Mouse (Mus musculus) heart, embryonic 10.5 days (tissue): ENCODE results near the gene Alpl. TPM values are rescaled to one million over a fixed set of nuclear protein-coding genes. Genes with fewer than 3 reads are reported as not detected.

ENCODE experiments used
- DNase-seq: peaks from one replicate; pipeline ENCODE4 v3.0.0-alpha.2; 2017; ENCODE audit warnings: low spot score
- H3K27ac ChIP-seq: fragments of 300-500 bp; sonication (generic); 2 replicates; pipeline ENCODE4 v1.5.1; 2016; ENCODE audit warnings: mild to moderate bottlenecking
- H3K27me3 ChIP-seq: fragments of 300-500 bp; sonication (generic); 2 replicates; pipeline ENCODE4 v1.6.1; 2016; ENCODE audit warnings: mild to moderate bottlenecking; ENCODE audit not compliant: poor library complexity, insufficient read depth, severe bottlenecking
- H3K36me3 ChIP-seq: fragments of 300-500 bp; sonication (generic); 2 replicates; pipeline ENCODE4 v1.6.1; 2016; ENCODE audit warnings: mild to moderate bottlenecking, moderate library complexity
- H3K4me1 ChIP-seq: fragments of 300-500 bp; sonication (generic); 2 replicates; pipeline ENCODE4 v1.6.1; 2016; ENCODE audit warnings: mild to moderate bottlenecking
- H3K4me3 ChIP-seq: fragments of 300-500 bp; sonication (generic); 2 replicates; pipeline ENCODE4 v1.5.1; 2016; ENCODE audit warnings: mild to moderate bottlenecking, moderate library complexity
- H3K9me3 ChIP-seq: fragments of 300-500 bp; sonication (generic); 2 replicates; pipeline ENCODE4 v1.6.1; 2016; ENCODE audit warnings: mild to moderate bottlenecking, moderate library complexity
- WGBS: fragments of 180-500 bp; shearing (Covaris S2); methylation state at CpG from one replicate; pipeline ENCODE4 v1.1.7; 2016; 5-methylcytosine and 5-hydroxymethylcytosine counted together
- polyA plus RNA-seq: library from polyadenylated mRNA; unstranded; fragments of >200 nt; fragmentation: Nextera tagmentation; extraction: Ambion mirVana; gene quantifications from 2 replicates; pipeline ENCODE4 v1.2.1, GENCODE M21; 2016

The Alpl gene
- polyA plus RNA-seq, 1 experiment from 2014 or later = 4.5 TPM

DNA sequence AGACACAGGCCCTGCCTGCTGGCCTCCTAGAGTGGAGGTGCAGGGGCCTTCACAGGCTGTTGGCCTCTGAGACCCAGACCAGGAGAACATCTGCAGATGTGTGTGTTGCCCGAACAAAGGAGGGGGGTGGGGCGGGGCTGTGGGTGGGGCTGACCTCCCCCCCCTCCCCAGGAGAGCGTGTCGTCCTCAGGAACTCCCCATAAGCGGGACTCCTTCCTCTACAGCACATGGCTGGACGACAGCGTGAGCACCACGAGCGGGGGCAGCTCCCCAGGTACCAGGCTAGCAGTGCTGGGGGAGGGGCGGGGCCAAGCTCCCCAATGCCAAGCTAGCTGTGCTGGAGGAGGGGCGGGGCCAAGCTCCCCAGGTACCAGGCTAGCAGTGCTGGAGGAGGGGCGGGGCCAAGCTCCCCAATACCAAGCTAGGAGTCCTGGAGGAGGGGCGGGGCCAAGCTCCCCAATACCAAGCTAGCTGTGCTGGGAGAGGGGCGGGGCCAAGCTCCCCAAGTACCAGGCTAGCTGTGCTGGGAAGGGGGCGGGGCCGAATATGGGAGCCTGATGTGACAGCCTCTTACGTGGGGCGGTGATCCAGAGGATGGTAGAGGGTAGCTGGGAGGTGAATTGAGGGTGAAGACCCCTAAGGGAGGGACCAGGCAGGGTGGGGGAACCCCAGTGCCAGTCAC is 68.5 kb downstream of the Alpl start:
- H3K27me3 ChIP-seq = peaks cover 94% of the 10 kb centered on the region
- no peak overlapping the region for H3K27ac ChIP-seq

DNA sequence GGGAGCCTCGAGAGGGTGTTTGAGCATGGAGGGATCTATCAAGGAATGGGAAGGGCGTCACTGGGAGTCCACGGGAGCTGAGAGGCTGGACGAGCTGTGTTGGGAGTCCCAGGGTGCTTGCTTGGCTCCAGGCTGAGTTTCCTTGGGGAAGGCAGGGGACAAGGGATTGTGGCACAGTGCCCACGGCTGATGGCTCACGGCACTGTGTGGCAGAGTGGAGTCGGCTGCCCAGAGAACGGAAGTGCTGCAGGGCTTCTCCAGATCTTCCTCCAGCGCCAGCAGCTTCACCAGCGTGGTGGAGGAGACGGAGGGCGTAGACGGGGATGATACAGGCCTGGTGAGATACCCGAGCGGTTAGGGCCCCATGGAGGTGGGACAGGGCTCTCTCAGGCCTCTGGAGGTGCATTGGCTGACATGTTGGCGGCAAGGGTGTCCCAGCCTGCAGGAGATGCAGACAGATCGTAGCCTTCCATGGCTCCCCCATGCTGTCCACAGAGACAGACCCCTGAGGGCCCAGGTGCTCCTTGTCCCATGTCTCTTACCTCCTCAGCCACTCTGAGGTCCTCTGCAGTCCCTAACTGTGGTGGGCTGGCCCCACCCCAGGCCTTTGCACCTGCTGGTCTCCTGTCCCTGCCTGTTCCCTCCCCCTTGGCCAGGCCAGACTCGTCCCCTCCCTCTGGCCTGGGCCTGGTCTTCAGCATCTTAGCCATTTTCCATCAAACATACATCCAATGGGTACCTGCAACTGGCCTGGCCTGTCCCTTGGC is 69.3 kb downstream of the Alpl start:
- Histone ChIP-seq H3K9me3 (no peaks in the 10 kb centered on the region), H3K27ac (no peak overlapping the region), H3K27me3 (peaks cover 94% of the 10 kb centered on the region), H3K36me3 (no peaks in the 10 kb centered on the region), H3K4me3 (no peak overlapping the region), H3K4me1 (peaks cover 50% of the 10 kb centered on the region)
- WGBS = 79% methylated on average over 18 of the region's 18 CpGs
- DNase-seq = no peak

More for the DNA sequence above, 68.5 kb downstream of the Alpl start:
- H3K9me3 ChIP-seq = no peaks in the 10 kb centered on the region
- DNase-seq = no peak
- WGBS = 6% methylated on average over 18 of the region's 18 CpGs
- H3K4me3 ChIP-seq = peak overlapping the region; percentile 20; the same call in 1 of the 2 replicates
- H3K36me3 ChIP-seq = no peaks in the 10 kb centered on the region
- peaks cover 49% of the 10 kb centered on the region for H3K4me1 ChIP-seq

DNA sequence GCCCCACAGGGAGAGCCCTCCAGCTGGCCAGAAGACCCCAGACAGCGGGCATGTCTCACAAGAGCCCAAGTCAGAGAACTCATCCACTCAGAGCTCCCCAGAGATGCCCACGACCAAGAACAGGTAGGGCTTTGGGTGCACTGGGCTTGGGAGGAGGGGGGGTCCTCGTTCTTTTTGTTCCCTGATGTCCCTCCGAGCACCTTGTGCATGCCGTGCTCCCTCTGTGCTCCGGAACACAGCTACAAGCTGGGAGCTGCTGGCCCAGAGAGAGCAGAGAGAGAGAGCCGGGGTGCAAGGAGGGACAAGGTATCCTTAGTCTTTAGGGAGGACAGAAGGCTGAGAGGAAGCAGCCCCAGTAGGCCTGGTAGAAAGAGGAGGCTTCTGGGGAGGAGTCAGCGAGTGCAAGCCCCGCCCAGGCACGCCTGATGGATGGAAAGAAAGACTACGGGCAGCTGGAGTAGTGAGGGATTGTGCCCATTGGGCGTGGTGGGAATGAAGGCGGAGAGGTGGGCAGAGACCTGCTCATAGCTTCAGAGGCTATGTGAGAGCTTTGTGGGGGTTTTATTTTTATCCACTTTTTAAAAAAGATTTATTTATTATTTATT is 70.5 kb downstream of the Alpl start:
- no peak for DNase-seq
- WGBS = 74% methylated on average over 13 of the region's 13 CpGs
- Histone ChIP-seq H3K27me3 (peaks cover 95% of the 10 kb centered on the region), H3K4me1 (peaks cover 50% of the 10 kb centered on the region), H3K4me3 (no peak overlapping the region), H3K36me3 (no peaks in the 10 kb centered on the region), H3K9me3 (no peaks in the 10 kb centered on the region), H3K27ac (no peak overlapping the region)

DNA sequence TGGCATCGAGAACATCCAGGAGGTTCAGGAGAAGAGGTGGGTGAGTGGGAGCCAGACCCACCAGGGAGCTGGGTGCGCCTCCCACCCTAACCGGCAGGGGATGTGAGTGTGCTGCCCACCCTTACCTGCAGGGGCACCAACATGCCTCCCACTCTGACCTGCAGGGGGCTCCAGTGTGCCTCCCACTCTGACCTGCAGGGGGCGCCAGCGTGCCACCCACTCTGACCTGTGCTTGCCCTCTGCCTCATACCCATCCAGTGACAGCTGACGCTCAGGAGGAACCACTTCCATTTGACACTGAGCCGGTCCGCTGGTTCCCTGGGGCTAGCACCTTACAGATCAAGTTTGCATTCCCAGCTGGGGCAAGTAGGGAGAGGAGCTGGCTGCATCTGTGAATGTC is 71.4 kb downstream of the Alpl start:
- Histone ChIP-seq H3K4me1 (peaks cover 53% of the 10 kb centered on the region), H3K4me3 (peak overlapping the region; percentile 45), H3K27ac (peak overlapping the region; percentile 53), H3K36me3 (no peaks in the 10 kb centered on the region), H3K27me3 (peaks cover 100% of the 10 kb centered on the region), H3K9me3 (no peaks in the 10 kb centered on the region)
- 46% methylated on average over 8 of the region's 8 CpGs for WGBS
- no peak for DNase-seq

- peaks cover 100% of the 10 kb centered on the region for H3K27me3 ChIP-seq
Measured at GRCm38 (mm10) chr4:137724212-137724611, 72.0 kb downstream of the Alpl start.

GRCm38 (mm10) chr4:137723527-137723926 is 72.7 kb downstream of the Alpl start:
- H3K27ac ChIP-seq = peak overlapping the region; percentile 53
- peak overlapping the region; percentile 45 for H3K4me3 ChIP-seq
- no peaks in the 10 kb centered on the region for H3K9me3 ChIP-seq
- no peaks in the 10 kb centered on the region for H3K36me3 ChIP-seq
- no peak for DNase-seq
- 26% methylated on average over 25 of the region's 25 CpGs for WGBS
- H3K27me3 ChIP-seq = peaks cover 100% of the 10 kb centered on the region
- peaks cover 57% of the 10 kb centered on the region for H3K4me1 ChIP-seq

More at GRCm38 (mm10) chr4:137724212-137724611, 72.0 kb downstream of the Alpl start:
- Histone ChIP-seq H3K4me3 (peak overlapping the region; percentile 45), H3K4me1 (peaks cover 57% of the 10 kb centered on the region), H3K9me3 (no peaks in the 10 kb centered on the region), H3K36me3 (no peaks in the 10 kb centered on the region), H3K27ac (peak overlapping the region; percentile 53)
- no peak for DNase-seq
- 43% methylated on average over 11 of the region's 11 CpGs for WGBS

DNA sequence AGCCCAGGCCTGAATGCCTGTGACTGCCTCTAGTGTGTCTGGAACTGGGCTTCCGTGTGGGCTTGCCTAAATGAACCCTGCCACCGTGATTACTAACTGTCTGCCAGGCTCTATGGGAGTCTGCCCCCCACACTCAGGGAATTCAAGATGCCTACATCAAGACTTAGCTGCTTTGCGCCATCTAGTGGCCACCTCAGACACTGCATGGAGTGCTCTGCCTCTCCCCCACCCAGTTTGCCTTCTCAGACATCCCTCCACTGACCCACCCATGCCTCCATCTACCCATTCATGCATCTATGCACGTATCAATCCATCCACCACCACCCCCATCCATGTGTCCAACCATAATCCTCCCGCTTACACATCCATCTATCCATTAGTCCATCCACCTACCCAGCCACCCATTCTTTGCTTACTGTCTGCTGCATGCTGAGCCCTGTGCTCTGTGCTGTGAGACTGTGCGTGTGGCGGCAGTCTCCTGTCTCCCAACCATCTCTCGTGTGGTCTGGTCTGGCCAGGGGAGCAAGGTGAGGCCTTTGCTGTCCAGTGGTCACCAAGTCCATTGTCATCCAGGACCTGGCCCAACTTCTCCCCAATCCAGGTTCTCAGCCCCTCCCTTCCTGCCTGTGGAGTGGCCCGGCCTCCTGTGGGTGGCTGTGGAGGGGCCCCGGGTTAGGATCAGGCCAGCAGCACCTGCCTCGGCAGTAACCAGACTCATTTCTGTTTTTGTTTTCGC is 73.3 kb downstream of the Alpl start:
- Histone ChIP-seq H3K9me3 (no peaks in the 10 kb centered on the region), H3K4me3 (peak overlapping the region; percentile 45; the same call in 1 of the 2 replicates), H3K27me3 (peaks cover 100% of the 10 kb centered on the region), H3K27ac (no peak overlapping the region), H3K4me1 (peaks cover 56% of the 10 kb centered on the region), H3K36me3 (no peaks in the 10 kb centered on the region)
- WGBS = 27% methylated on average over 12 of the region's 12 CpGs
- no peak for DNase-seq

- H3K27me3 ChIP-seq = peaks cover 100% of the 10 kb centered on the region
- DNase-seq = no peak
- no peaks in the 10 kb centered on the region for H3K36me3 ChIP-seq
- H3K4me3 ChIP-seq = no peak overlapping the region
- H3K9me3 ChIP-seq = no peaks in the 10 kb centered on the region
- H3K27ac ChIP-seq = no peak overlapping the region
- peaks cover 56% of the 10 kb centered on the region for H3K4me1 ChIP-seq
- 78% methylated on average over 3 of the region's 3 CpGs for WGBS
Measured at GRCm38 (mm10) chr4:137722230-137722629, 74.0 kb downstream of the Alpl start.

- Histone ChIP-seq H3K27ac (no peak overlapping the region), H3K36me3 (no peaks in the 10 kb centered on the region), H3K4me1 (peaks cover 59% of the 10 kb centered on the region), H3K9me3 (no peaks in the 10 kb centered on the region), H3K27me3 (peaks cover 100% of the 10 kb centered on the region), H3K4me3 (no peak overlapping the region)
- 85% methylated on average over 15 of the region's 15 CpGs for WGBS
- no peak for DNase-seq
Measured at GRCm38 (mm10) chr4:137721563-137721962, 74.6 kb downstream of the Alpl start.

- H3K4me1 ChIP-seq = peaks cover 60% of the 10 kb centered on the region
- WGBS = 25% methylated on average over 15 of the region's 15 CpGs
- no peak for DNase-seq
- no peaks in the 10 kb centered on the region for H3K9me3 ChIP-seq
- H3K27ac ChIP-seq = peak overlapping the region; percentile 69
- peaks cover 95% of the 10 kb centered on the region for H3K27me3 ChIP-seq
- no peaks in the 10 kb centered on the region for H3K36me3 ChIP-seq
- peak overlapping the region; percentile 29; the same call in 1 of the 2 replicates for H3K4me3 ChIP-seq
Measured at GRCm38 (mm10) chr4:137719378-137720077, 76.7 kb downstream of the Alpl start.

DNA sequence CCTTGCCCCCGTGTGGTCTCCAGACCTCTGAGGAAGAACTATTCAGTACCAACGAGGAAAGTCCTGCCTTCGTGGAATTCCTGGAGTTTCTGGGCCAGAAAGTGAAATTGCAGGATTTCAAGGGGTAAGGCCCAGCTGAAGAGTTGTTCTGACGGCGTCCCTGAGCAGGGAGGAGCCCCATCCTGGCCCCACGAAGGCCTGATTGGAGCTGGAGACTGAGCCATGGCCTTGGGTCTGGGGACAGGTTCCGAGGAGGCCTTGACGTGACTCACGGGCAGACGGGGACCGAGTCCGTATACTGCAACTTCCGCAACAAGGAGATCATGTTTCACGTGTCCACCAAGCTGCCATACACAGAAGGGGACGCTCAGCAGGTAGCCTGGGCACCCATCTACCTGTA is 78.5 kb downstream of the Alpl start:
- peak overlapping the region; percentile 12; the same call in 1 of the 2 replicates for H3K27ac ChIP-seq
- H3K4me3 ChIP-seq = peak overlapping the region; percentile 6; the same call in 1 of the 2 replicates
- no peaks in the 10 kb centered on the region for H3K36me3 ChIP-seq
- no peak for DNase-seq
- no peaks in the 10 kb centered on the region for H3K9me3 ChIP-seq
- peaks cover 93% of the 10 kb centered on the region for H3K27me3 ChIP-seq
- WGBS = 67% methylated on average over 15 of the region's 15 CpGs
- H3K4me1 ChIP-seq = peaks cover 45% of the 10 kb centered on the region

- peaks cover 93% of the 10 kb centered on the region for H3K27me3 ChIP-seq
- no peak overlapping the region for H3K4me3 ChIP-seq
- no peaks in the 10 kb centered on the region for H3K9me3 ChIP-seq
- 46% methylated on average over 7 of the region's 7 CpGs for WGBS
- no peaks in the 10 kb centered on the region for H3K36me3 ChIP-seq
- no peak for DNase-seq
- H3K4me1 ChIP-seq = peaks cover 43% of the 10 kb centered on the region
- peak overlapping the region; percentile 54; the same call in 1 of the 2 replicates for H3K27ac ChIP-seq
Measured at GRCm38 (mm10) chr4:137717005-137717404, 79.2 kb downstream of the Alpl start.
